Mouse (Mus musculus) cortical plate, adult 2 months (tissue): ENCODE results near the gene Nup210. TPM values are rescaled to one million over a fixed set of nuclear protein-coding genes. Genes with fewer than 3 reads are reported as not detected.
"Not testable (repeated sequence)": the region's sequence is repeated elsewhere in the genome, so short reads cannot be mapped to it uniquely, and the experiment has no call there.

Experiments used
- H3K27ac ChIP-seq: fragments of 200-500 bp; 2 replicates; pipeline ENCODE4 v1.5.1; 2012; ENCODE audit warnings: low read length, control low read depth, inconsistent platforms; ENCODE audit not compliant: insufficient read depth
- H3K4me1 ChIP-seq: fragments of 200-500 bp; 2 replicates; pipeline ENCODE4 v1.6.1; 2011; ENCODE audit warnings: low read length; ENCODE audit not compliant: control insufficient read depth, insufficient read depth
- H3K4me3 ChIP-seq: fragments of 200-500 bp; 2 replicates; pipeline ENCODE4 v1.5.1; 2011; ENCODE audit warnings: mild to moderate bottlenecking, low read length, control low read depth; ENCODE audit not compliant: insufficient read depth
- CTCF ChIP-seq: fragments of 200-500 bp; IDR thresholded peaks from 2 replicates; pipeline ENCODE4 v1.5.1; 2011; ENCODE audit warnings: mild to moderate bottlenecking, control low read depth, low read length; ENCODE audit not compliant: insufficient read depth; ENCODE audit errors: extremely low read depth
- POLR2A ChIP-seq: fragments of 200-500 bp; IDR thresholded peaks from 2 replicates; pipeline ENCODE4 v1.6.1; 2011; ENCODE audit warnings: mild to moderate bottlenecking, low read length, control low read depth; ENCODE audit not compliant: insufficient read depth; ENCODE audit errors: extremely low read depth
- polyA plus RNA-seq: library from polyadenylated mRNA; depleted of rRNA; stranded (reverse); fragments of >200 nt; gene quantifications from 2 replicates; pipeline ENCODE4 v1.2.3, GENCODE M21; 2012

The Nup210 gene
- polyA plus RNA-seq, 1 experiment: 17.2 TPM

- no peak overlapping the region for H3K27ac ChIP-seq
- TF ChIP-seq POLR2A: no peak
- no peak for TF ChIP-seq CTCF
- no peak overlapping the region for H3K4me3 ChIP-seq
- no peaks in the 10 kb centered on the region for H3K4me1 ChIP-seq
Measured at GRCm38 (mm10) chr6:91123453-91123852, 6.8 kb upstream of the Nup210 start.

GRCm38 (mm10) chr6:91121089-91121488 lies 4.5 kb upstream of the Nup210 start:
- H3K4me1 ChIP-seq, H3K27ac ChIP-seq, H3K4me3 ChIP-seq: not testable (repeated sequence)

- Histone ChIP-seq H3K27ac (no peak overlapping the region), H3K4me1 (peaks cover 5% of the 10 kb centered on the region), H3K4me3 (no peak overlapping the region)
- TF ChIP-seq POLR2A: no peak
- TF ChIP-seq CTCF: no peak
Measured at GRCm38 (mm10) chr6:91120206-91120605, 3.6 kb upstream of the Nup210 start.

GRCm38 (mm10) chr6:91118526-91118925 lies 1.9 kb upstream of the Nup210 start:
- Histone ChIP-seq H3K4me3 (no peak overlapping the region), H3K4me1 (peaks cover 5% of the 10 kb centered on the region), H3K27ac (no peak overlapping the region)
- no peak for TF ChIP-seq POLR2A
- TF ChIP-seq CTCF: no peak

GRCm38 (mm10) chr6:91117149-91117548 lies 520 bp upstream of the Nup210 start:
- Histone ChIP-seq H3K27ac (no peak overlapping the region), H3K4me3 (peak overlapping the region; percentile 69), H3K4me1 (peaks cover 5% of the 10 kb centered on the region)
- no peak for TF ChIP-seq CTCF
- TF ChIP-seq POLR2A: no peak

GRCm38 (mm10) chr6:91115863-91116243 lies 776 bp downstream of the Nup210 start:
- TF ChIP-seq CTCF: no peak
- TF ChIP-seq POLR2A: no peak
- Histone ChIP-seq H3K4me1 (peaks cover 5% of the 10 kb centered on the region), H3K27ac (peak overlapping the region; percentile 22; the same call in 1 of the 2 replicates), H3K4me3 (peak overlapping the region; percentile 69)

GRCm38 (mm10) chr6:91115158-91115557 lies 1.5 kb downstream of the Nup210 start:
- Histone ChIP-seq H3K27ac (no peak overlapping the region), H3K4me3 (no peak overlapping the region), H3K4me1 (peaks cover 5% of the 10 kb centered on the region)
- TF ChIP-seq POLR2A: no peak
- no peak for TF ChIP-seq CTCF

GRCm38 (mm10) chr6:91114716-91115115 lies 1.9 kb downstream of the Nup210 start:
- Histone ChIP-seq H3K4me1 (peaks cover 5% of the 10 kb centered on the region), H3K4me3 (no peak overlapping the region), H3K27ac (no peak overlapping the region)
- no peak for TF ChIP-seq POLR2A
- no peak for TF ChIP-seq CTCF

GRCm38 (mm10) chr6:91111954-91112252 lies 4.7 kb downstream of the Nup210 start:
- Histone ChIP-seq H3K4me1 (peaks cover 2% of the 10 kb centered on the region), H3K4me3 (no peak overlapping the region), H3K27ac (no peak overlapping the region)
- TF ChIP-seq CTCF (no peak), POLR2A (no peak)

GRCm38 (mm10) chr6:91111141-91111953 lies 5.3 kb downstream of the Nup210 start:
- peaks cover 2% of the 10 kb centered on the region for H3K4me1 ChIP-seq
- TF ChIP-seq POLR2A (no peak), CTCF (no peak)
- no peak overlapping the region for H3K27ac ChIP-seq
- H3K4me3 ChIP-seq: no peak overlapping the region

- Histone ChIP-seq H3K27ac (no peak overlapping the region), H3K4me3 (no peak overlapping the region), H3K4me1 (no peaks in the 10 kb centered on the region)
- TF ChIP-seq POLR2A (no peak), CTCF (no peak)
Measured at GRCm38 (mm10) chr6:91110323-91111020, 6.2 kb downstream of the Nup210 start.
